Mouse (Mus musculus): ENCODE data around the gene Stx3. TPM values are rescaled to one million over a fixed set of nuclear protein-coding genes. Genes with fewer than 3 reads are reported as not detected.

Stx3 gene
- total RNA-seq, 1 experiment from 2014 or later = 14.9 TPM

- ATAC-seq (replicated peaks in 1 of 2; ENCODE audit: insufficient read depth in 1 of 2, low FRiP score in 2 of 2, low TSS enrichment in 1 of 2, low read depth in 1 of 2, poor library complexity in 2 of 2, severe bottlenecking in 2 of 2) = peak; percentile 42 to 54; a peak in 3 of 4 replicates
Measured at GRCm38 (mm10) chr19:11811688-11812365, 7.4 kb downstream of the Stx3 start.

DNA sequence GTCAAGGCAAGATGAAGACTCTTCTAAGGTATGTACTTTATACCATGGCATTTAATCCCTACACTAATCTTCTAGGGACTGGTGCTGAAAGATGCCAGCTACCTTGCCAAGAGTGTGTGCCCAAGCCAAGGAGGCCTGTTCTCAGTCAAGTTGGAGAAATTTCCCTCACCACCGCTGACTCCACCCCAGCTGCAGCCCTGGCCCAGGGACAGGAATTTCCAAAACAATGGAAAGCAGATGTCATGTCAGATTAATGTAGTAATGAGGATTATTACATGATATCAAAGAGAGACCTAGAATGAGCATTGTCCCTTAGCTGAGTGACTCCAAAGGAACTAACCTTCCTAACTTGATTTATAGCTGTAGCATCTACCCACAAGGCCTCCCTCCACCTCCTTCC is 8.3 kb downstream of the Stx3 start:
- peak; percentile 9 to 23; a peak in 1 of 4 replicates for ATAC-seq (replicated peaks in 1 of 2; ENCODE audit: insufficient read depth in 1 of 2, low FRiP score in 2 of 2, low TSS enrichment in 1 of 2, low read depth in 1 of 2, poor library complexity in 2 of 2, severe bottlenecking in 2 of 2)

GRCm38 (mm10) chr19:11810003-11810758 is 9.0 kb downstream of the Stx3 start:
- no peak for ATAC-seq (replicated peaks in 1 of 2; ENCODE audit: insufficient read depth in 1 of 2, low FRiP score in 2 of 2, low TSS enrichment in 1 of 2, low read depth in 1 of 2, poor library complexity in 2 of 2, severe bottlenecking in 2 of 2)

- no peak for ATAC-seq (replicated peaks in 1 of 2; ENCODE audit: insufficient read depth in 1 of 2, low FRiP score in 2 of 2, low TSS enrichment in 1 of 2, low read depth in 1 of 2, poor library complexity in 2 of 2, severe bottlenecking in 2 of 2)
Measured at GRCm38 (mm10) chr19:11808452-11808851, 10.8 kb downstream of the Stx3 start.

GRCm38 (mm10) chr19:11807822-11808221 is 11.4 kb downstream of the Stx3 start:
- no peak for ATAC-seq (replicated peaks in 1 of 2; ENCODE audit: insufficient read depth in 1 of 2, low FRiP score in 2 of 2, low TSS enrichment in 1 of 2, low read depth in 1 of 2, poor library complexity in 2 of 2, severe bottlenecking in 2 of 2)

DNA sequence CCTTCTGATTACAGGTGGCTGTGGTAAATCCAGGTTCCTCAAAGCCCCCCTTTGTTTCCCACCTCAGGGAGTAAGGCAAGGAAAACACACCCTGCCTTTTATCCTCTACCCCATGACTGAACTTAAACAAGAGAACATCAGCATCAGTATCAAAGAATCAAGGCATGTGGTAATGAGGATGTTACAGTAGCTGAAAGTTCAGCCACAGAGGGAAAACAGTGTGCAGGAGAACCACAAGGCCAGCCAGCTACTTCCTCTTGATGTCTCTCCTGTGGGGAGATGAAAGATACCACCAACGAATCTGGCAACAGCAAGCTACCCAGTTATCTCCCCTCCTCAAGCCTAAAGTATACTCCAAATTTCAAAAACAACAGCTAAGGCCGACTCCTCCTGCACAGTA is 12.0 kb downstream of the Stx3 start:
- ATAC-seq (replicated peaks in 1 of 2; ENCODE audit: insufficient read depth in 1 of 2, low FRiP score in 2 of 2, low TSS enrichment in 1 of 2, low read depth in 1 of 2, poor library complexity in 2 of 2, severe bottlenecking in 2 of 2) = peak; percentile 68 to 80

DNA sequence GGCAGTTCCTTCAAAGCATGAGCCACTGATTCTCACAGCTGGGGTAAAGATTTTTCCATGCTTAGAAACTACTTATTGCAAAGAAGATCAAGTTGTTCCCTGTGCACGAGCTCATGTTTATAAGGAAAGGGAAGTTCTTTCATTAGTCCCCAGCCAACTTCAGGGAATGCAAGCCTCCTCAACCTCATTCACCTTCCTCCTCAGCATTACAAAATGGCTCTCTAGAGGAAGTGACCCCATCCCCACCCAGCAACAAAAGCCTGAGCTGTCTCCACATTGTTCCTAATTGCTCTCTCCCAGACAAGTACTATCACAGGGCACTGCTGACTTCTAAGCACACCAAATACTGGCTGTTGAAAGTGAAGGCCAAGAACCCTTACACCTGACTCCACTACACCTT is 14.8 kb downstream of the Stx3 start:
- no peak for ATAC-seq (replicated peaks in 1 of 2; ENCODE audit: insufficient read depth in 1 of 2, low FRiP score in 2 of 2, low TSS enrichment in 1 of 2, low read depth in 1 of 2, poor library complexity in 2 of 2, severe bottlenecking in 2 of 2)

DNA sequence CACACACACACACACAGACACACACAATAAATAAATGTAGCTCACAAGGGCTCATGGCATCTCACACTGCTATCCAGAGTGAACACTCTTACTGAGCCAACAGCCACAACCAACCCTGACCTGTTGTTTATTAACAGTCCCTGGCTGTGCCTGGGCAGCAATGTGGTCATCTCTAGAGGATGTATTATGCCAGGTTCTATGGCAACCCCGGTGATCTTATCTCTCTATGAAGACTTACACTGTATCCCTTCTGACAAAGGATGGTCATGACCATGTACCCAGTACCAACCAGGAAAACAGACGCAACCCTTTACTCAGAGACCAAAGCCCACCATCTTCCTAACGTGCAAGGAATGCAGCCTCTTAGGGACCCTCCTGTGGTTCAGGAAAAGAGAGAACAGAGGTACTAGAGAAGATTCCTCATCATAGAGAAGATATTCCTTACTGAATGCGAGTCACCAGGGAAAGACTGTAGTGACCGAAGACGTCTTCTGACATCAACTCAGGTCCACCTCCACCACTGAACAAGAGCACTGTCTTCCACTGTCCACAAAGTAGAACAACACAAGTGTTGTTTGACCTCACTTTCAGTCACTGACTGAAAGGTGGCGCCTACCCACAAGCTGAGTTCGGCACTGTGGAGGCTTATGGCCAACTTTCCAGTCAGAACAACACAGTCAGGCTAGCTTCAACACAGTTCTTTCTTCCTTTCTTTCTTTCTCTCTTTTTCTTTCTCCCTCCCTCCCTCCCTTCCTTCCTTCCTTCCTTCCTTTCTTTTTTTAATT is 18.5 kb downstream of the Stx3 start:
- ATAC-seq (replicated peaks in 1 of 2; ENCODE audit: insufficient read depth in 1 of 2, low FRiP score in 2 of 2, low TSS enrichment in 1 of 2, low read depth in 1 of 2, poor library complexity in 2 of 2, severe bottlenecking in 2 of 2) = peak; percentile 84 to 92

- ATAC-seq (replicated peaks in 1 of 2; ENCODE audit: insufficient read depth in 1 of 2, low FRiP score in 2 of 2, low TSS enrichment in 1 of 2, low read depth in 1 of 2, poor library complexity in 2 of 2, severe bottlenecking in 2 of 2) = no peak
Measured at GRCm38 (mm10) chr19:11794447-11794846, 24.8 kb downstream of the Stx3 start.

GRCm38 (mm10) chr19:11793741-11794359 is 25.4 kb downstream of the Stx3 start:
- ATAC-seq (replicated peaks in 1 of 2; ENCODE audit: insufficient read depth in 1 of 2, low FRiP score in 2 of 2, low TSS enrichment in 1 of 2, low read depth in 1 of 2, poor library complexity in 2 of 2, severe bottlenecking in 2 of 2) = no peak

DNA sequence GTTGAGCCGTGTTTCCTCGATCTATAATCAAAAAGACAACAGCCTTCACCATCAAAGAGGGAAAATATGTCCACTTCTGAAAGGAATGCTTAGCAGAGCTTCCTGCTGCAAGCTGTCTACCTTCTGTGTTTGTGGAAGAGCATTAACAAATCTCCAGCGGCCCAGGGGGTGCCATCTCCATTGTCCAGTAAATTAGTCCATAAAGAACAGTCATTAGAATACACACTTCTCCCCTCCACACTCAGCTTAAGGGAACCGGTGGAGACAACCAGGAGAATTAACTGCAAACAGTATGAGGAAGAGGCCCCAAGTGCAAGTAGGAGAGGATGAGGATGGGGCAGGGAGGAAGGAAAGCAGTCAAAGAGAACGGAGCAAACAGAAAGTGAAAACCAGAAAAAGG is 27.4 kb downstream of the Stx3 start:
- ATAC-seq (replicated peaks in 1 of 2; ENCODE audit: insufficient read depth in 1 of 2, low FRiP score in 2 of 2, low TSS enrichment in 1 of 2, low read depth in 1 of 2, poor library complexity in 2 of 2, severe bottlenecking in 2 of 2) = no peak

DNA sequence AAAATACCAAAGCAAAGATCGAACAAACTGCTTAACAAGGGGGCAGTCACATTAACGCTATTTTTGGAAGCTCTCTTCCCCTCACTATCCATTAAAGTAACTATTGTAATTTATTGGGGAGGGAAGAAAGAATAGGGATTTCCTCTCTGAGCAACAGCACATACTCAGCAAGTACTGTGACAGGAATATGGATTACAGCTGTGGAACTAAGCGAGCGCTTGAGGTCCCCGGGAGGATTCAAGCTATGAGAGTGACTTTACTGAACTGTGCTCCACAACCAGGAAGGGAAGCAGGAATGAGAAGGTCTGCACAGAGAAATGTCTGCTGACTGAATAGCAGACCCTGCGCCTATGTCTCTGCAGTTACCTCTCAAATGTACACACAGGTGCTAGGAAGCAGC is 30.3 kb downstream of the Stx3 start:
- ATAC-seq (replicated peaks in 1 of 2; ENCODE audit: insufficient read depth in 1 of 2, low FRiP score in 2 of 2, low TSS enrichment in 1 of 2, low read depth in 1 of 2, poor library complexity in 2 of 2, severe bottlenecking in 2 of 2) = no peak

GRCm38 (mm10) chr19:11787826-11788225 is 31.4 kb downstream of the Stx3 start:
- ATAC-seq (replicated peaks in 1 of 2; ENCODE audit: insufficient read depth in 1 of 2, low FRiP score in 2 of 2, low TSS enrichment in 1 of 2, low read depth in 1 of 2, poor library complexity in 2 of 2, severe bottlenecking in 2 of 2) = no peak

GRCm38 (mm10) chr19:11785409-11786154 is 33.6 kb downstream of the Stx3 start:
- ATAC-seq (replicated peaks in 1 of 2; ENCODE audit: insufficient read depth in 1 of 2, low FRiP score in 2 of 2, low TSS enrichment in 1 of 2, low read depth in 1 of 2, poor library complexity in 2 of 2, severe bottlenecking in 2 of 2) = no peak

- ATAC-seq (replicated peaks in 1 of 2; ENCODE audit: insufficient read depth in 1 of 2, low FRiP score in 2 of 2, low TSS enrichment in 1 of 2, low read depth in 1 of 2, poor library complexity in 2 of 2, severe bottlenecking in 2 of 2) = peak; percentile 49 to 72; a peak in 1 of 4 replicates
Measured at GRCm38 (mm10) chr19:11777191-11777865, 41.9 kb downstream of the Stx3 start.

- peak; percentile 77 to 81 for ATAC-seq (replicated peaks in 1 of 2; ENCODE audit: insufficient read depth in 1 of 2, low FRiP score in 2 of 2, low TSS enrichment in 1 of 2, low read depth in 1 of 2, poor library complexity in 2 of 2, severe bottlenecking in 2 of 2)
Measured at GRCm38 (mm10) chr19:11770205-11770892, 48.9 kb downstream of the Stx3 start, which contains the start of gene Mrpl16. TSS of gene Mrpl16 (plus strand) at chr19:11770391.
